Mouse (Mus musculus): Measurements from ENCODE around the gene Trpm6. TPM values are rescaled to one million over a fixed set of nuclear protein-coding genes. Genes with fewer than 3 reads are reported as not detected.
A peak's percentile ranks its signal among the peaks of the same experiment; 100 is the strongest.
"Not testable (repeated sequence)": the region's sequence is repeated elsewhere in the genome, so short reads cannot be mapped to it uniquely, and the experiment has no call there.

Gene Trpm6
- polyA plus RNA-seq (2014; fragmentation: Nextera tagmentation; extraction: Ambion mirVana), result 0.19 and 0.37 TPM in 2 replicates

- Histone ChIP-seq H3K4me1 (ENCODE audit: control insufficient read depth, insufficient read depth, low read length) (no peaks in the 10 kb centered on the region), H3K9me3 (ENCODE audit: control insufficient read depth, low read length) (no peaks in the 10 kb centered on the region), H3K27ac (ENCODE audit: low read depth, low read length) (no peak within 1 kb of the TSS), H3K36me3 (ENCODE audit: control insufficient read depth, insufficient read depth, low read length) (no peaks in the 10 kb centered on the region), H3K4me2 (ENCODE audit: low read depth) (peak within 1 kb of the TSS; percentile 56), H3K4me3 (ENCODE audit: low read depth, low read length) (peak within 1 kb of the TSS; percentile 32), H3K9ac (ENCODE audit: low read length) (peak within 1 kb of the TSS; percentile 11; the same call in 1 of the 2 replicates), H3K27me3 (ENCODE audit: control insufficient read depth, insufficient read depth, low read length) (no peaks in the 10 kb centered on the region)
- DNase-seq (ENCODE audit: low spot score) (peak; percentile 25), ATAC-seq (ENCODE audit: insufficient read depth, low FRiP score, low TSS enrichment) (peak; percentile 31; the same call in 1 of the 2 replicates)
- WGBS, result 6% methylated on average over 41 of the region's 41 CpGs
Measured at GRCm38 (mm10) chr19:18749598-18750339, at the start of gene Trpm6. TSS of gene Trpm6 (plus strand) at chr19:18749983.

GRCm38 (mm10) chr19:18708101-18708500, 41.7 kb upstream of the Trpm6 start:
- H3K27ac ChIP-seq (ENCODE audit: low read depth, low read length), result no peak overlapping the region
- no peaks in the 10 kb centered on the region for H3K36me3 ChIP-seq (ENCODE audit: control insufficient read depth, insufficient read depth, low read length)
- H3K27me3 ChIP-seq (ENCODE audit: control insufficient read depth, insufficient read depth, low read length), result no peaks in the 10 kb centered on the region
- H3K9ac ChIP-seq (ENCODE audit: low read length), result no peak overlapping the region
- no peaks in the 10 kb centered on the region for H3K9me3 ChIP-seq (ENCODE audit: control insufficient read depth, low read length)
- ATAC-seq (ENCODE audit: insufficient read depth, low FRiP score, low TSS enrichment) (no peak), DNase-seq (ENCODE audit: low spot score) (no peak)
- H3K4me2 ChIP-seq (ENCODE audit: low read depth), result no peak overlapping the region
- H3K4me3 ChIP-seq (ENCODE audit: low read depth, low read length), result no peak overlapping the region
- no peaks in the 10 kb centered on the region for H3K4me1 ChIP-seq (ENCODE audit: control insufficient read depth, insufficient read depth, low read length)

GRCm38 (mm10) chr19:18710903-18711302, 38.9 kb upstream of the Trpm6 start:
- WGBS, result 71% methylated on average over 6 of the region's 6 CpGs
- Histone ChIP-seq H3K9me3 (ENCODE audit: control insufficient read depth, low read length) (no peaks in the 10 kb centered on the region), H3K27ac (ENCODE audit: low read depth, low read length) (no peak overlapping the region), H3K36me3 (ENCODE audit: control insufficient read depth, insufficient read depth, low read length) (no peaks in the 10 kb centered on the region), H3K4me3 (ENCODE audit: low read depth, low read length) (no peak overlapping the region), H3K27me3 (ENCODE audit: control insufficient read depth, insufficient read depth, low read length) (no peaks in the 10 kb centered on the region), H3K4me1 (ENCODE audit: control insufficient read depth, insufficient read depth, low read length) (peaks cover 12% of the 10 kb centered on the region; the same call in 1 of the 2 replicates), H3K4me2 (ENCODE audit: low read depth) (no peak overlapping the region), H3K9ac (ENCODE audit: low read length) (no peak overlapping the region)
- DNase-seq (ENCODE audit: low spot score) (no peak), ATAC-seq (ENCODE audit: insufficient read depth, low FRiP score, low TSS enrichment) (no peak)

- Histone ChIP-seq H3K27me3 (ENCODE audit: control insufficient read depth, insufficient read depth, low read length) (no peaks in the 10 kb centered on the region), H3K4me1 (ENCODE audit: control insufficient read depth, insufficient read depth, low read length) (peaks cover 12% of the 10 kb centered on the region; the same call in 1 of the 2 replicates), H3K9ac (ENCODE audit: low read length) (no peak overlapping the region), H3K27ac (ENCODE audit: low read depth, low read length) (no peak overlapping the region), H3K4me3 (ENCODE audit: low read depth, low read length) (no peak overlapping the region), H3K36me3 (ENCODE audit: control insufficient read depth, insufficient read depth, low read length) (no peaks in the 10 kb centered on the region), H3K9me3 (ENCODE audit: control insufficient read depth, low read length) (no peaks in the 10 kb centered on the region), H3K4me2 (ENCODE audit: low read depth) (no peak overlapping the region)
- WGBS, result 93% methylated on average over 9 of the region's 9 CpGs
- ATAC-seq (ENCODE audit: insufficient read depth, low FRiP score, low TSS enrichment), result no peak
- no peak for DNase-seq (ENCODE audit: low spot score)
Measured at GRCm38 (mm10) chr19:18711589-18711988, 38.2 kb upstream of the Trpm6 start.

GRCm38 (mm10) chr19:18712153-18712865, 37.5 kb upstream of the Trpm6 start:
- H3K36me3 ChIP-seq (ENCODE audit: control insufficient read depth, insufficient read depth, low read length), result no peaks in the 10 kb centered on the region
- no peaks in the 10 kb centered on the region for H3K27me3 ChIP-seq (ENCODE audit: control insufficient read depth, insufficient read depth, low read length)
- no peak for ATAC-seq (ENCODE audit: insufficient read depth, low FRiP score, low TSS enrichment)
- peak overlapping the region; percentile 86 for H3K9ac ChIP-seq (ENCODE audit: low read length)
- H3K4me1 ChIP-seq (ENCODE audit: control insufficient read depth, insufficient read depth, low read length), result peaks cover 12% of the 10 kb centered on the region; the same call in 1 of the 2 replicates
- DNase-seq (ENCODE audit: low spot score), result no peak
- peak overlapping the region; percentile 89 for H3K27ac ChIP-seq (ENCODE audit: low read depth, low read length)
- WGBS, result 60% methylated on average over 16 of the region's 16 CpGs
- peak overlapping the region; percentile 53 for H3K4me2 ChIP-seq (ENCODE audit: low read depth)
- no peaks in the 10 kb centered on the region for H3K9me3 ChIP-seq (ENCODE audit: control insufficient read depth, low read length)
- peak overlapping the region; percentile 88 for H3K4me3 ChIP-seq (ENCODE audit: low read depth, low read length)

GRCm38 (mm10) chr19:18712866-18713300, 36.9 kb upstream of the Trpm6 start, which contains the start of gene D030056L22Rik:
TSS of gene D030056L22Rik (plus strand) at chr19:18713193.
- peaks cover 12% of the 10 kb centered on the region; the same call in 1 of the 2 replicates for H3K4me1 ChIP-seq (ENCODE audit: control insufficient read depth, insufficient read depth, low read length)
- no peaks in the 10 kb centered on the region for H3K27me3 ChIP-seq (ENCODE audit: control insufficient read depth, insufficient read depth, low read length)
- under 1% methylated on average over 49 of the region's 49 CpGs for WGBS
- no peaks in the 10 kb centered on the region for H3K36me3 ChIP-seq (ENCODE audit: control insufficient read depth, insufficient read depth, low read length)
- H3K9me3 ChIP-seq (ENCODE audit: control insufficient read depth, low read length), result no peaks in the 10 kb centered on the region
- H3K4me2 ChIP-seq (ENCODE audit: low read depth), result peak within 1 kb of the TSS; percentile 74
- ATAC-seq (ENCODE audit: insufficient read depth, low FRiP score, low TSS enrichment) (peak; percentile 98), DNase-seq (ENCODE audit: low spot score) (peak; percentile 99)
- peak within 1 kb of the TSS; percentile 89 for H3K27ac ChIP-seq (ENCODE audit: low read depth, low read length)
- peak within 1 kb of the TSS; percentile 88 for H3K4me3 ChIP-seq (ENCODE audit: low read depth, low read length)
- H3K9ac ChIP-seq (ENCODE audit: low read length), result peak within 1 kb of the TSS; percentile 86

- peak overlapping the region; percentile 88 for H3K4me3 ChIP-seq (ENCODE audit: low read depth, low read length)
- H3K9ac ChIP-seq (ENCODE audit: low read length), result peak overlapping the region; percentile 86
- not testable (repeated sequence) for H3K9me3 ChIP-seq (ENCODE audit: control insufficient read depth, low read length); H3K36me3 ChIP-seq (ENCODE audit: control insufficient read depth, insufficient read depth, low read length); H3K27me3 ChIP-seq (ENCODE audit: control insufficient read depth, insufficient read depth, low read length)
- peak; percentile 57 for DNase-seq (ENCODE audit: low spot score)
- peak overlapping the region; percentile 89; the same call in 1 of the 2 replicates for H3K27ac ChIP-seq (ENCODE audit: low read depth, low read length)
- ATAC-seq (ENCODE audit: insufficient read depth, low FRiP score, low TSS enrichment), result peak; percentile 75
- H3K4me1 ChIP-seq (ENCODE audit: control insufficient read depth, insufficient read depth, low read length), result peaks cover 12% of the 10 kb centered on the region; the same call in 1 of the 2 replicates
- H3K4me2 ChIP-seq (ENCODE audit: low read depth), result peak overlapping the region; percentile 74
- WGBS, result 0% methylated on average over 34 of the region's 46 CpGs
Measured at GRCm38 (mm10) chr19:18713357-18713756, 36.4 kb upstream of the Trpm6 start.

- Histone ChIP-seq H3K27me3 (ENCODE audit: control insufficient read depth, insufficient read depth, low read length) (no peaks in the 10 kb centered on the region), H3K9ac (ENCODE audit: low read length) (no peak overlapping the region), H3K4me3 (ENCODE audit: low read depth, low read length) (no peak overlapping the region), H3K4me1 (ENCODE audit: control insufficient read depth, insufficient read depth, low read length) (peaks cover 12% of the 10 kb centered on the region; the same call in 1 of the 2 replicates), H3K9me3 (ENCODE audit: control insufficient read depth, low read length) (no peaks in the 10 kb centered on the region), H3K4me2 (ENCODE audit: low read depth) (no peak overlapping the region), H3K27ac (ENCODE audit: low read depth, low read length) (no peak overlapping the region), H3K36me3 (ENCODE audit: control insufficient read depth, insufficient read depth, low read length) (no peaks in the 10 kb centered on the region)
- ATAC-seq (ENCODE audit: insufficient read depth, low FRiP score, low TSS enrichment) (no peak), DNase-seq (ENCODE audit: low spot score) (peak; percentile 56)
- 58% methylated on average over 1 of the region's 1 CpGs for WGBS
Measured at GRCm38 (mm10) chr19:18716374-18716773, 33.4 kb upstream of the Trpm6 start.
